Mouse (Mus musculus) lung, embryonic 15.5 days (tissue): ENCODE results near the gene Neurl4. TPM values are rescaled to one million over a fixed set of nuclear protein-coding genes. Genes with fewer than 3 reads are reported as not detected.
A peak's percentile ranks its signal among the peaks of the same experiment; 100 is the strongest.

ENCODE experiments used
- ATAC-seq: fragments of 200-750 bp; cut with Nextera tagmentation; 2 replicates; pipeline ENCODE4 v1.8.0; 2017; ENCODE audit warnings: moderate number of reproducible peaks, borderline replicate concordance; ENCODE audit not compliant: low FRiP score, low TSS enrichment; ENCODE audit errors: extremely low read depth
- H3K27ac ChIP-seq: fragments of 300-500 bp; sonication (generic); 2 replicates; pipeline ENCODE4 v1.5.1; 2015; ENCODE audit warnings: moderate library complexity, mild to moderate bottlenecking, inconsistent platforms
- H3K27me3 ChIP-seq: fragments of 300-500 bp; sonication (generic); 2 replicates; pipeline ENCODE4 v1.6.1; 2015; ENCODE audit warnings: inconsistent platforms
- H3K36me3 ChIP-seq: fragments of 300-500 bp; sonication (generic); 2 replicates; pipeline ENCODE4 v1.6.1; 2015; ENCODE audit warnings: inconsistent platforms
- H3K4me1 ChIP-seq: fragments of 300-500 bp; sonication (generic); 2 replicates; pipeline ENCODE4 v1.6.1; 2015; ENCODE audit warnings: inconsistent platforms
- H3K4me2 ChIP-seq: fragments of 300-500 bp; sonication (generic); 2 replicates; pipeline ENCODE4 v1.6.1; 2015; ENCODE audit warnings: inconsistent platforms, mild to moderate bottlenecking, moderate library complexity
- H3K4me3 ChIP-seq: fragments of 300-500 bp; sonication (generic); 2 replicates; pipeline ENCODE4 v1.5.1; 2015; ENCODE audit warnings: mild to moderate bottlenecking, inconsistent platforms
- H3K9ac ChIP-seq: fragments of 300-500 bp; sonication (generic); 2 replicates; pipeline ENCODE4 v1.6.1; 2015; ENCODE audit warnings: inconsistent platforms
- H3K9me3 ChIP-seq: fragments of 300-500 bp; sonication (generic); 2 replicates; pipeline ENCODE4 v1.6.1; 2016; ENCODE audit warnings: inconsistent platforms
- WGBS: fragments of 180-500 bp; shearing (Covaris S2); methylation state at CpG from one replicate; pipeline ENCODE4 v1.1.7; 2015; 5-methylcytosine and 5-hydroxymethylcytosine counted together
- polyA plus RNA-seq: library from polyadenylated mRNA; unstranded; fragments of >200 nt; fragmentation: Nextera tagmentation; extraction: Ambion mirVana; gene quantifications from 2 replicates; pipeline ENCODE4 v1.2.1, GENCODE M21; 2015

Gene Neurl4
- polyA plus RNA-seq, 1 experiment from 2014 or later, result 7.1 TPM

- H3K27ac ChIP-seq, result no peak overlapping the region
- no peaks in the 10 kb centered on the region for H3K9me3 ChIP-seq
- peaks cover 34% of the 10 kb centered on the region for H3K4me1 ChIP-seq
- WGBS, result 64% methylated on average over 5 of the region's 5 CpGs
- H3K4me2 ChIP-seq, result no peak overlapping the region
- no peak for ATAC-seq
- H3K27me3 ChIP-seq, result peaks cover 40% of the 10 kb centered on the region
- no peak overlapping the region for H3K9ac ChIP-seq
- H3K4me3 ChIP-seq, result no peak overlapping the region
- no peaks in the 10 kb centered on the region; the same call in 1 of the 2 replicates for H3K36me3 ChIP-seq
These were observed 37.0 kb downstream of the Neurl4 start for GRCm38 (mm10) chr11:69937834-69938233.

DNA sequence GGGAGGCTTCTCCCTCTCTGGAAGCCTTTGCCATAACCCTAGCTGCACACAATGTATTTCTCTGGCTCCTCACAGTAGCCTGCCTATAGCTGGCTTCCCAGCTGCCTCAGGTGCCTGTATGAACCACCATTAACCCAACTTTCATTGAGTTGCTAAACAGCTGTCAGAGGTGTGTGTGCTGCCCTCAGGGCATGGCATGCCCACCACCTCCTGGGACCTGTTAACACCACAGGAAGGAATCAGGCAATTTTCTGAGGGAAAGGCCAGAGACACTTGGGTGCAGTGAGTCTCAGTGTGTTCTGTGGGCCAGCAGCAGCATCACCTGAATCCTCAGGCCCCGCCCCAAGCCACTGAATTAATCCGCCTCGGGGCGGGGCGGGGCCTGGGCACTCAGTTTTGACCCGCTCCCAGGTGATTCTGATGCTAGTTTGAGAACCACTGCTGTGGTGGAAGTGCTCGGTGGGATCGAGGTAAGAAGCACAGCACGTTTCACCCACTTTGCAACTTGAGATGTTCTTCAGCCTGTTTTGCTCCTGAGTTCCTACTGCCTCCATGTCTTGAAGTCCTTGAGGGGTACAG, 37.6 kb downstream of the Neurl4 start:
- H3K27ac ChIP-seq, result no peak overlapping the region
- H3K9me3 ChIP-seq, result no peaks in the 10 kb centered on the region
- H3K4me2 ChIP-seq, result no peak overlapping the region
- H3K27me3 ChIP-seq, result peaks cover 40% of the 10 kb centered on the region
- no peak for ATAC-seq
- WGBS, result 23% methylated on average over 9 of the region's 9 CpGs
- no peak overlapping the region for H3K4me3 ChIP-seq
- no peaks in the 10 kb centered on the region; the same call in 1 of the 2 replicates for H3K36me3 ChIP-seq
- no peak overlapping the region for H3K9ac ChIP-seq
- H3K4me1 ChIP-seq, result peaks cover 34% of the 10 kb centered on the region

GRCm38 (mm10) chr11:69939181-69939580, 38.3 kb downstream of the Neurl4 start:
- H3K9ac ChIP-seq, result no peak overlapping the region
- peaks cover 40% of the 10 kb centered on the region for H3K27me3 ChIP-seq
- ATAC-seq, result no peak
- no peak overlapping the region for H3K4me2 ChIP-seq
- no peak overlapping the region for H3K27ac ChIP-seq
- H3K4me3 ChIP-seq, result no peak overlapping the region
- WGBS, result 63% methylated on average over 5 of the region's 5 CpGs
- peaks cover 34% of the 10 kb centered on the region for H3K4me1 ChIP-seq
- no peaks in the 10 kb centered on the region for H3K9me3 ChIP-seq
- peaks cover 2% of the 10 kb centered on the region for H3K36me3 ChIP-seq

DNA sequence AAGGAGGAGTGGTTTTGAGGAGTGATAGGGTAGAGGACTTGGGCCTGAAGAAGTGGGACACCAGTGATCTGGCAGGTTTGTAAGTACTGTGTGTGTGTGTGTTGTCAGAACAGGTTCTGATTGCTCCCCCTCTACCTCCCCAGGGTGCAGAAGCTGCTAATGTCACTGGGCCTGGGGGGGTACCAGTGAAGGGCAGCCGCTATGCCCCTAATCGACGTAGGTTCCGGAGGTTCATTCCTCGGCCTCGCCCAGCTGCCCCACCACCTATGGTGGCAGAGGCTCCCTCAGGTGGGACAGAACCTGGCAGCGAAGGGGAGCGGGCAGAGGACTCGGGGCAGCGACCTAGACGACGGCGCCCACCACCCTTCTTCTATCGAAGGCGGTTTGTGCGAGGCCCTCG, 38.9 kb downstream of the Neurl4 start:
- Histone ChIP-seq H3K36me3 (peaks cover 7% of the 10 kb centered on the region), H3K27ac (no peak overlapping the region), H3K4me3 (no peak overlapping the region), H3K9me3 (no peaks in the 10 kb centered on the region), H3K4me1 (peaks cover 28% of the 10 kb centered on the region), H3K9ac (no peak overlapping the region), H3K4me2 (no peak overlapping the region), H3K27me3 (peaks cover 38% of the 10 kb centered on the region)
- 94% methylated on average over 17 of the region's 17 CpGs for WGBS
- no peak for ATAC-seq

- Histone ChIP-seq H3K27me3 (peaks cover 29% of the 10 kb centered on the region), H3K9ac (no peak overlapping the region), H3K4me3 (no peak overlapping the region), H3K36me3 (peaks cover 12% of the 10 kb centered on the region), H3K9me3 (no peaks in the 10 kb centered on the region), H3K4me2 (no peak overlapping the region), H3K4me1 (peaks cover 17% of the 10 kb centered on the region), H3K27ac (no peak overlapping the region)
- no peak for ATAC-seq
- 65% methylated on average over 4 of the region's 4 CpGs for WGBS
These were observed 40.1 kb downstream of the Neurl4 start for GRCm38 (mm10) chr11:69940962-69941361.

DNA sequence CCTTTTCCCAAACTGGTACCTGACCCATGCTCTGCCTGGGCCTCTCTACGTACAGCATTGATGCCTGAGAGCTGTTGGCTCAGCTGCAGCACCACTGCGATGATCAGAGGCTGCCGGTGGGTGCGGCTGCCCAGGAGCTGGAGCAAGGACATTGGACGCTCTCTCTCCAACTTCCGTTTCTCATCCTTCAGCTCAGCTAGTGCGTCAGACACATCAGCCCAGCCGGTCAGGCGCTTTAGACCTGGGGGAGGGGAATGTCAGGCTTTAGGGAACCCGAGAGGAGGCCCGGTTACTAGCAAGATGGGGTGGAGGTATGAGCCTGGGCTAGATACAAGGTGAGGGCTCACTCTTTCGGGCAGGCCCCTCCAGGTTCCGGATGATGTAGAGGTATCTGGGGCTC, 44.3 kb downstream of the Neurl4 start:
- H3K9me3 ChIP-seq, result no peaks in the 10 kb centered on the region
- peaks cover 12% of the 10 kb centered on the region for H3K36me3 ChIP-seq
- H3K4me2 ChIP-seq, result no peak overlapping the region
- no peak overlapping the region for H3K27ac ChIP-seq
- WGBS, result 60% methylated on average over 13 of the region's 13 CpGs
- H3K4me3 ChIP-seq, result no peak overlapping the region
- ATAC-seq, result no peak
- H3K27me3 ChIP-seq, result no peaks in the 10 kb centered on the region; the same call in 1 of the 2 replicates
- peaks cover 29% of the 10 kb centered on the region for H3K4me1 ChIP-seq
- H3K9ac ChIP-seq, result no peak overlapping the region

DNA sequence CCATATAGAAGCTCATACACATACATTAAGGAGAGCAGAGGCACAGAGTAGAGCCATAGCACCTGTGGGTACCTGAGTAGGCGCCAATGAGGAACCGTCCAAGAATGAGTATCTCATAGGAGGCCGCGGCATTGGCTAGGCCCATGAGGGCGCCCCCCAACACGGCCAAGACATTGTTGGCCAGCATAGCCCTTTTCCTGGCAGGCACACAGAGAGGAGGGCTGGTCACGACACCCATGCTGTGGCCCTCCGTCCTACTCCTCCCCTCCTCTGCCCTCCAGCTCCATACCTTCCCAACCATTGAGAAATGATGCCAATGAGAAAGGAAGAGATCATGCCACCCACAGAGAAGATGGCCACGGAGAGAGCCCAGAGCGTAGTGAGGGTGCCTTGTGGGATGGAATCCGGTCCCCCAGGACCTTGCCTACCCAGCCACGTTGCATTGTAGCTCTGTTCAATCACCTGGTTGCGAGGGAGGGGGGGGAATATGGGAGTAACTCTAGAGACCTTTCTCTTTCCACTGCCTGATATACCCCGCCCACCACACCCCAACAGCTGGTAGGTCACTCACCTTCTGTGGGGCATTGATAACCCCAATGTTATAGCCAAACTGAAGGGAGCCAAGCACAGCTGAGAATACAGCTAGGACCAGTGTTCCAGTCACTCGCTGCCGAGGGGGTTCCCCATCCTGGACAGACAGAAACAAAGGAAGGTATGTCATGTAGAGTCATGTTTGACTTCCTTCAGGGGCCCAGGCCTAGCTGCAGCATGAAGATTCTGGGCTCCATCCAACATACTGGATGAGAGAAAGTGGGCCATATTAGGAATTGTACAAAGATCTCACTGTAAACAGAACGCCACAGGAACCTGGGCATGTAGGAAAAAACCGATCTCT, 45.4 kb downstream of the Neurl4 start:
- 84% methylated on average over 18 of the region's 18 CpGs for WGBS
- Histone ChIP-seq H3K9ac (no peak overlapping the region), H3K27me3 (no peaks in the 10 kb centered on the region; the same call in 1 of the 2 replicates), H3K27ac (0 out of 2 replicates have a peak overlapping the region, but pooled peaks have one; percentile 88), H3K9me3 (no peaks in the 10 kb centered on the region), H3K4me3 (peak overlapping the region; percentile 50; the same call in 1 of the 2 replicates), H3K4me1 (peaks cover 29% of the 10 kb centered on the region), H3K4me2 (peak overlapping the region; percentile 71; the same call in 1 of the 2 replicates), H3K36me3 (peaks cover 12% of the 10 kb centered on the region)
- ATAC-seq, result no peak

- Histone ChIP-seq H3K27ac (peak overlapping the region; percentile 88), H3K27me3 (no peaks in the 10 kb centered on the region; the same call in 1 of the 2 replicates), H3K4me3 (peak overlapping the region; percentile 50), H3K4me1 (peaks cover 31% of the 10 kb centered on the region), H3K4me2 (peak overlapping the region; percentile 71), H3K36me3 (peaks cover 12% of the 10 kb centered on the region), H3K9ac (peak overlapping the region; percentile 46), H3K9me3 (no peaks in the 10 kb centered on the region)
- peak; percentile 46 for ATAC-seq
- WGBS, result 1% methylated on average over 29 of the region's 29 CpGs
These were observed 46.6 kb downstream of the Neurl4 start for GRCm38 (mm10) chr11:69947337-69948065.

DNA sequence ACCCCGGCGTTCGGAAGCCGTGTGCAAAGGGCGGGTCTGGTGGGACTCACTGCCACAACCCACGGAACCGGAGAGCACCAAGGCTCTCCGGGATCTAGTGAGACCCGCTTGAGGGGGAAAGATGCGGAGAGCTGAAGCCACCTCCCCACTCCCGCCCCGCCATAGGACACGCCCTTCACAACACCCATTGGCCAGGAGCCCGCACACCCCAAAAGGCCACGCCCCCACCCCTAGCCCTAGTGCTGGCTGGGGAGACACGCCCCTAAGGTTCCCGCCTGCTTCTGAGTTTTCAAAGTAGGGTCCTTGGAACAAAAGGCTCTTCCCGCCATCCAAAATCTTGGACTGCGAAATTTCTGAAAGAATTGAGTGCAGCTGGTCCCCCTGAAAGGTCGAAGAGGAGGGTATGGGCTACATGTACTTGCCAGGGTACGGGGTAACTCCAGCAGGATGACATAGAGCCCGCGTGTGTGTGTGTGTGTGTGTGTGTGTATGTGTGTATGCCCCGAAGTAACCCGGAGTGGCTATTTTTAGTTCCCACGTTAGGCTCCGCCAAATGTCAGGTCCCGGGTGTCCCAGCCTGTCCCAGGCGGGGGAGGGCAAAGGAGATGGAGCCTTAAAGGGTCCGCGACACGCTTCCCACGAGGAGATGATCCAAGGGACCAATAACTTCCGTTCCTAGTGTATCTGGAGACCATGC, 47.3 kb downstream of the Neurl4 start, which contains the start of gene Slc2a4:
Slc2a4 (minus strand) TSS at position 123 of the 697 bp plus-strand sequence.
- Histone ChIP-seq H3K4me3 (peak within 1 kb of the TSS; percentile 50), H3K9ac (peak within 1 kb of the TSS; percentile 46), H3K36me3 (peaks cover 12% of the 10 kb centered on the region), H3K4me1 (peaks cover 37% of the 10 kb centered on the region), H3K27ac (peak within 1 kb of the TSS; percentile 88), H3K27me3 (no peaks in the 10 kb centered on the region; the same call in 1 of the 2 replicates), H3K9me3 (no peaks in the 10 kb centered on the region), H3K4me2 (peak within 1 kb of the TSS; percentile 71)
- ATAC-seq, result peak; percentile 93
- WGBS, result 0% methylated on average over 34 of the region's 34 CpGs

DNA sequence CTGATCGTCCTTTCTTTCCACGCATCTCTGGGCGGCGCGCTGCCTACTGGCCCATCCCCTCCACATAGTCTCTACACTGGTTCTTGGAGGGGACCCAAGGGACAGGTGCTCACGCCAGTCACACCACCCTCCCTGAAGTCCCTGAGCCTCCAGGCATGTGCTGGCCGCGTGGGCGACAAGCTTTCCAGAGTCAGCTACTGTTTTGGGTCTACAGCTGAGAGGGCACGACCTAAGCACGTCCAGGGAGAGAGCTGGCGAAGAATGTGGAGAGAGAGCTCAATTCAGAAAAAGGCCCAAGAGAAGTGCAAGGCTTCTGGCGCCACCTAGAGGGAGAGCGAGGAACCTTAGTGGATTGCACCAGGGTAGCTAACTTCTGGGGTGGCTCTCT, 47.9 kb downstream of the Neurl4 start:
- ATAC-seq, result peak; percentile 37
- peak overlapping the region; percentile 50 for H3K4me3 ChIP-seq
- H3K4me1 ChIP-seq, result peaks cover 37% of the 10 kb centered on the region
- peaks cover 12% of the 10 kb centered on the region for H3K36me3 ChIP-seq
- peak overlapping the region; percentile 46; the same call in 1 of the 2 replicates for H3K9ac ChIP-seq
- H3K27me3 ChIP-seq, result no peaks in the 10 kb centered on the region; the same call in 1 of the 2 replicates
- H3K9me3 ChIP-seq, result no peaks in the 10 kb centered on the region
- 2% methylated on average over 14 of the region's 14 CpGs for WGBS
- peak overlapping the region; percentile 88 for H3K27ac ChIP-seq
- H3K4me2 ChIP-seq, result peak overlapping the region; percentile 71
